Mouse (Mus musculus) midbrain, embryonic 15.5 days (tissue): ENCODE results near the gene Kmt5c. TPM values are rescaled to one million over a fixed set of nuclear protein-coding genes. Genes with fewer than 3 reads are reported as not detected.

ENCODE experiments used
- ATAC-seq: fragments of 200-750 bp; cut with Nextera tagmentation; replicated peaks from 2 replicates; pipeline ENCODE4 v1.8.0; 2017; ENCODE audit warnings: moderate TSS enrichment
- H3K27ac ChIP-seq: fragments of 300-500 bp; sonication (generic); 2 replicates; pipeline ENCODE4 v1.5.1; 2015; ENCODE audit warnings: mild to moderate bottlenecking, inconsistent platforms
- H3K27me3 ChIP-seq: fragments of 300-500 bp; sonication (generic); replicated peaks from 2 replicates; pipeline ENCODE4 v1.6.1; 2015; ENCODE audit warnings: inconsistent platforms
- H3K36me3 ChIP-seq: fragments of 300-500 bp; sonication (generic); replicated peaks from 2 replicates; pipeline ENCODE4 v1.6.1; 2015; ENCODE audit warnings: inconsistent platforms
- H3K4me1 ChIP-seq: fragments of 300-500 bp; sonication (generic); 2 replicates; pipeline ENCODE4 v1.6.1; 2015; ENCODE audit warnings: inconsistent platforms
- H3K4me2 ChIP-seq: fragments of 300-500 bp; sonication (generic); 2 replicates; pipeline ENCODE4 v1.6.1; 2015; ENCODE audit warnings: inconsistent platforms, mild to moderate bottlenecking, moderate library complexity
- H3K4me3 ChIP-seq: fragments of 300-500 bp; sonication (generic); 2 replicates; pipeline ENCODE4 v1.5.1; 2015; ENCODE audit warnings: mild to moderate bottlenecking, inconsistent platforms
- H3K9ac ChIP-seq: fragments of 300-500 bp; sonication (generic); 2 replicates; pipeline ENCODE4 v1.6.1; 2015; ENCODE audit warnings: mild to moderate bottlenecking, inconsistent platforms
- H3K9me3 ChIP-seq: fragments of 300-500 bp; sonication (generic); 2 replicates; pipeline ENCODE4 v1.6.1; 2016; ENCODE audit warnings: inconsistent platforms
- WGBS: fragments of 180-500 bp; shearing (Covaris S2); methylation state at CpG from one replicate; pipeline ENCODE4 v1.1.7; 2015; ENCODE audit warnings: mixed read lengths; 5-methylcytosine and 5-hydroxymethylcytosine counted together
- polyA plus RNA-seq: library from polyadenylated mRNA; unstranded; fragments of >200 nt; fragmentation: Nextera tagmentation; extraction: Ambion mirVana; gene quantifications from 2 replicates; pipeline ENCODE4 v1.2.1, GENCODE M21; 2015

Kmt5c gene
- polyA plus RNA-seq, 1 experiment from 2014 or later = 77.2 TPM

GRCm38 (mm10) chr7:4748321-4748720, 8.4 kb downstream of the Kmt5c start:
- H3K36me3 ChIP-seq = no peaks in the 10 kb centered on the region; the same call in 1 of the 2 replicates
- no peak overlapping the region for H3K27ac ChIP-seq
- peaks cover 18% of the 10 kb centered on the region for H3K4me1 ChIP-seq
- H3K9ac ChIP-seq = no peak overlapping the region
- no peak overlapping the region for H3K4me2 ChIP-seq
- H3K27me3 ChIP-seq = no peaks in the 10 kb centered on the region
- WGBS = 87% methylated on average over 4 of the region's 4 CpGs
- H3K9me3 ChIP-seq = no peaks in the 10 kb centered on the region
- no peak overlapping the region for H3K4me3 ChIP-seq
- no peak for ATAC-seq

GRCm38 (mm10) chr7:4749169-4749568, 9.3 kb downstream of the Kmt5c start:
- Histone ChIP-seq H3K27ac (no peak overlapping the region), H3K4me3 (no peak overlapping the region), H3K27me3 (no peaks in the 10 kb centered on the region), H3K4me1 (peaks cover 18% of the 10 kb centered on the region), H3K9me3 (no peaks in the 10 kb centered on the region), H3K9ac (no peak overlapping the region), H3K36me3 (no peaks in the 10 kb centered on the region; the same call in 1 of the 2 replicates), H3K4me2 (no peak overlapping the region)
- 81% methylated on average over 2 of the region's 2 CpGs for WGBS
- ATAC-seq = no peak

- ATAC-seq = peak; percentile 77
- under 1% methylated on average over 30 of the region's 30 CpGs for WGBS
- Histone ChIP-seq H3K36me3 (no peaks in the 10 kb centered on the region), H3K9me3 (no peaks in the 10 kb centered on the region), H3K4me3 (peak overlapping the region; percentile 37), H3K4me1 (peaks cover 18% of the 10 kb centered on the region), H3K27me3 (no peaks in the 10 kb centered on the region), H3K27ac (no peak overlapping the region), H3K4me2 (peak overlapping the region; percentile 56), H3K9ac (peak overlapping the region; percentile 12; the same call in 1 of the 2 replicates)
Observed at GRCm38 (mm10) chr7:4751971-4752820, 12.3 kb downstream of the Kmt5c start.

- no peak within 1 kb of the TSS for H3K27ac ChIP-seq
- no peaks in the 10 kb centered on the region for H3K9me3 ChIP-seq
- H3K27me3 ChIP-seq = no peaks in the 10 kb centered on the region
- ATAC-seq = peak; percentile 93
- H3K9ac ChIP-seq = peak within 1 kb of the TSS; percentile 12; the same call in 1 of the 2 replicates
- peak within 1 kb of the TSS; percentile 56 for H3K4me2 ChIP-seq
- peak within 1 kb of the TSS; percentile 37 for H3K4me3 ChIP-seq
- WGBS = 3% methylated on average over 24 of the region's 24 CpGs
- H3K36me3 ChIP-seq = no peaks in the 10 kb centered on the region
- peaks cover 18% of the 10 kb centered on the region for H3K4me1 ChIP-seq
Observed at GRCm38 (mm10) chr7:4752821-4753570, 13.1 kb downstream of the Kmt5c start, which contains the start of gene Cox6b2. Cox6b2 (minus strand) TSS chr7:4753094.

- Histone ChIP-seq H3K9me3 (no peaks in the 10 kb centered on the region), H3K4me3 (no peak overlapping the region), H3K27ac (no peak overlapping the region), H3K36me3 (no peaks in the 10 kb centered on the region), H3K4me1 (no peaks in the 10 kb centered on the region), H3K9ac (no peak overlapping the region), H3K4me2 (no peak overlapping the region), H3K27me3 (no peaks in the 10 kb centered on the region)
- WGBS = 46% methylated on average over 1 of the region's 1 CpGs
- ATAC-seq = no peak
Observed at GRCm38 (mm10) chr7:4759670-4760069, 19.8 kb downstream of the Kmt5c start.

- H3K4me2 ChIP-seq = no peak overlapping the region
- no peaks in the 10 kb centered on the region for H3K4me1 ChIP-seq
- no peaks in the 10 kb centered on the region for H3K36me3 ChIP-seq
- no peaks in the 10 kb centered on the region for H3K27me3 ChIP-seq
- ATAC-seq = no peak
- H3K9ac ChIP-seq = no peak overlapping the region
- no peak overlapping the region for H3K27ac ChIP-seq
- no peak overlapping the region for H3K4me3 ChIP-seq
- H3K9me3 ChIP-seq = no peaks in the 10 kb centered on the region
- 19% methylated on average over 4 of the region's 4 CpGs for WGBS
Observed at GRCm38 (mm10) chr7:4764946-4765710, 25.2 kb downstream of the Kmt5c start.

GRCm38 (mm10) chr7:4771202-4771601, 31.3 kb downstream of the Kmt5c start, which contains the start of gene Fam71e2:
Fam71e2 (minus strand) TSS chr7:4771302.
- no peak within 1 kb of the TSS for H3K4me2 ChIP-seq
- H3K9ac ChIP-seq = no peak within 1 kb of the TSS
- WGBS = 67% methylated on average over 5 of the region's 5 CpGs

GRCm38 (mm10) chr7:4776131-4776530, 36.2 kb downstream of the Kmt5c start:
- Histone ChIP-seq H3K27ac (no peak overlapping the region), H3K4me1 (peaks cover 10% of the 10 kb centered on the region; the same call in 1 of the 2 replicates), H3K4me3 (no peak overlapping the region), H3K9me3 (no peaks in the 10 kb centered on the region), H3K36me3 (no peaks in the 10 kb centered on the region), H3K4me2 (no peak overlapping the region), H3K27me3 (peaks cover 47% of the 10 kb centered on the region), H3K9ac (no peak overlapping the region)
- 55% methylated on average over 10 of the region's 10 CpGs for WGBS
- no peak for ATAC-seq

More at GRCm38 (mm10) chr7:4771202-4771601, 31.3 kb downstream of the Kmt5c start, which contains the start of gene Fam71e2:
- no peak for ATAC-seq
- H3K27ac ChIP-seq = no peak within 1 kb of the TSS
- H3K27me3 ChIP-seq = peaks cover 10% of the 10 kb centered on the region
- H3K4me1 ChIP-seq = no peaks in the 10 kb centered on the region
- no peak within 1 kb of the TSS for H3K4me3 ChIP-seq
- no peaks in the 10 kb centered on the region for H3K36me3 ChIP-seq
- H3K9me3 ChIP-seq = no peaks in the 10 kb centered on the region

- H3K9ac ChIP-seq = peak overlapping the region; percentile 39
- no peak overlapping the region for H3K27ac ChIP-seq
- peak; percentile 74 for ATAC-seq
- peaks cover 10% of the 10 kb centered on the region; the same call in 1 of the 2 replicates for H3K4me1 ChIP-seq
- WGBS = under 1% methylated on average over 35 of the region's 56 CpGs
- no peaks in the 10 kb centered on the region for H3K36me3 ChIP-seq
- peak overlapping the region; percentile 37 for H3K4me3 ChIP-seq
- no peaks in the 10 kb centered on the region for H3K9me3 ChIP-seq
- peak overlapping the region; percentile 54 for H3K4me2 ChIP-seq
- H3K27me3 ChIP-seq = peaks cover 47% of the 10 kb centered on the region
Observed at GRCm38 (mm10) chr7:4776861-4777830, 37.2 kb downstream of the Kmt5c start.

- Histone ChIP-seq H3K4me3 (no peak overlapping the region), H3K4me2 (no peak overlapping the region), H3K9me3 (no peaks in the 10 kb centered on the region), H3K9ac (no peak overlapping the region), H3K36me3 (no peaks in the 10 kb centered on the region), H3K27ac (no peak overlapping the region), H3K27me3 (peaks cover 47% of the 10 kb centered on the region), H3K4me1 (peaks cover 10% of the 10 kb centered on the region; the same call in 1 of the 2 replicates)
- WGBS = 1% methylated on average over 15 of the region's 20 CpGs
- ATAC-seq = no peak
Observed at GRCm38 (mm10) chr7:4777851-4778637, 38.1 kb downstream of the Kmt5c start.
